Mouse (Mus musculus) heart, embryonic 15.5 days (tissue): ENCODE results near the gene Gm4353. TPM values are rescaled to one million over a fixed set of nuclear protein-coding genes. Genes with fewer than 3 reads are reported as not detected.

ENCODE experiments used
- ATAC-seq: fragments of 200-750 bp; cut with Nextera tagmentation; replicated peaks from 2 replicates; pipeline ENCODE4 v1.8.0; 2017; ENCODE audit warnings: low read depth, moderate TSS enrichment; ENCODE audit not compliant: insufficient number of reproducible peaks, insufficient read depth, low FRiP score
- H3K27ac ChIP-seq: fragments of 300-500 bp; sonication (generic); 2 replicates; pipeline ENCODE4 v1.5.1; 2015; ENCODE audit warnings: mild to moderate bottlenecking, inconsistent platforms
- H3K27me3 ChIP-seq: fragments of 300-500 bp; sonication (generic); 2 replicates; pipeline ENCODE4 v1.6.1; 2015; ENCODE audit warnings: inconsistent platforms
- H3K36me3 ChIP-seq: fragments of 300-500 bp; sonication (generic); 2 replicates; pipeline ENCODE4 v1.6.1; 2015; ENCODE audit warnings: mild to moderate bottlenecking, inconsistent platforms
- H3K4me1 ChIP-seq: fragments of 300-500 bp; sonication (generic); replicated peaks from 2 replicates; pipeline ENCODE4 v1.6.1; 2015; ENCODE audit warnings: inconsistent platforms
- H3K4me2 ChIP-seq: fragments of 300-500 bp; sonication (generic); 2 replicates; pipeline ENCODE4 v1.6.1; 2015; ENCODE audit warnings: inconsistent platforms, mild to moderate bottlenecking, moderate library complexity
- H3K4me3 ChIP-seq: fragments of 300-500 bp; sonication (generic); 2 replicates; pipeline ENCODE4 v1.5.1; 2015; ENCODE audit warnings: mild to moderate bottlenecking, inconsistent platforms
- H3K9ac ChIP-seq: fragments of 300-500 bp; sonication (generic); 2 replicates; pipeline ENCODE4 v1.6.1; 2015; ENCODE audit warnings: mild to moderate bottlenecking, inconsistent platforms
- H3K9me3 ChIP-seq: fragments of 300-500 bp; sonication (generic); replicated peaks from 2 replicates; pipeline ENCODE4 v1.6.1; 2016; ENCODE audit warnings: inconsistent platforms
- WGBS: fragments of 180-500 bp; shearing (Covaris S2); methylation state at CpG from one replicate; pipeline ENCODE4 v1.1.7; 2015; ENCODE audit warnings: mixed read lengths; 5-methylcytosine and 5-hydroxymethylcytosine counted together
- polyA plus RNA-seq: library from polyadenylated mRNA; unstranded; fragments of >200 nt; fragmentation: Nextera tagmentation; extraction: Ambion mirVana; gene quantifications from 2 replicates; pipeline ENCODE4 v1.2.1, GENCODE M21; 2015

Gm4353 gene
- polyA plus RNA-seq, 1 experiment from 2014 or later: 0.48 TPM

DNA sequence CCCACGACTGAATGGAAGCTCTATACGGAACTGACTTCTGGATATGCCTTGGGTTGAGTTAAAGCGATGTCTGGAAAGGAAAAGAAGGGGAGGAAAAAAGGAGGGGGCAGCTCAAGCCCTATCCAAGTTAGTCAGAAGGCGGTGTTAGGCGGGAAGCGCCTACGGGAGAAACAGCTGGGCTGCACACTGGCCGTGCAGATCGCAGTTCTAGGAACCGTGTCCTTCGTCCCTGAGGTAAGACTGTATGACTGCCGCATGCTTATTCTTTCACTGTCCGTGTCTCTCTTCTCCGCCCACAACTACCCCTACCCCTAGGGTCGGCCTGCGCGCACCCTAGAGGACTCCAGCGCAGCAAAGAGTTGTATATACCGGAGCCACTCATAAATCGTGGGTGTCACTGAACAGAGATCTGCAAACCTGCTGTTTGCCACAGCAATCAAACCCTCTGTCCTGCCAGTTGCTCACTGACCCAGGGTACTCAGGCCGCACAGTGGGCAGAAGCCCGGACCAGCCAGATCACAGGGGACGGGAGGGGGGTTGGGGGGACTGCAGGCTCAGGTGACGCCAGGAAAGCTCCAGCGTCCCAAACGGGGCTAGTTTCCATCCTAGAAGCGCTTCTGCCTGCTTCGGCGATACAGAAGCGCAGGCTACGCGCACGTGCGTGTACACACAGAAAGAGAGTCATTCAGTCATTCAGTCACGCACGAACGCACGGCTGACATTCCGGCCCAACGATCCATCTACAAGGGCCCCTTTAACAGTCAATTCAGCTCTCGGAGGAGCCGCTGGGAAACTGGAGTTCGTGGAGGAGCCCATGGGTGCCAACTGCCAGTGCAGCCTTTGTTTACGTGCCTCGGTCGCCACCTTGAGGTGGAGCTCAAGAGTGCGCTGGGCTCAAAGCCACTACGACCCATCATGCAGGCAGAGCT is 44.6 kb downstream of the Gm4353 start:
- H3K4me3 ChIP-seq: peak overlapping the region; percentile 67
- H3K36me3 ChIP-seq: no peaks in the 10 kb centered on the region
- peaks cover 23% of the 10 kb centered on the region for H3K4me1 ChIP-seq
- H3K9ac ChIP-seq: peak overlapping the region; percentile 54
- H3K27me3 ChIP-seq: peaks cover 27% of the 10 kb centered on the region
- peak overlapping the region; percentile 99 for H3K4me2 ChIP-seq
- under 1% methylated on average over 48 of the region's 48 CpGs for WGBS
- H3K27ac ChIP-seq: no peak overlapping the region
- H3K9me3 ChIP-seq: no peaks in the 10 kb centered on the region
- ATAC-seq: peak; percentile 88

DNA sequence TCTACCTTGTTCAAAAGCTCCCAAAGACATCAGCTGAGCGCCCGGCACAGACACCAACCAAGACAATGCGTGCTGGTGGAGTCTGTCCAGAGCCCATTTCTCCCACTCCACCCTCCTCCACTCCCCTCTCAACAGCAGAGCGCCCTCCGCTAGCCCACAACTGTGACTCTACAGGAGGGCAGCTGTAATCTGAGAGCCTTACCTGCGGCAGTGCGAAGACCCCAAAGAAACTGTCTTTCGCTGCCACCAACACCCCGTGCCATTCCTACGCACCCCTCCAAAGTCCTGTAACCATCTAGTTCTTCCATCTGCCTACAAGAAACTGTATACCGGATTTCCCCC is 45.3 kb downstream of the Gm4353 start, which contains the start of gene 1110004F10Rik:
TSS of gene 1110004F10Rik (plus strand) at position 202 of the 342 bp plus-strand sequence.
- no peak for ATAC-seq
- H3K27me3 ChIP-seq: peaks cover 27% of the 10 kb centered on the region
- no peaks in the 10 kb centered on the region for H3K9me3 ChIP-seq
- peak within 1 kb of the TSS; percentile 54 for H3K9ac ChIP-seq
- H3K36me3 ChIP-seq: no peaks in the 10 kb centered on the region
- H3K4me2 ChIP-seq: peak within 1 kb of the TSS; percentile 99
- under 1% methylated on average over 11 of the region's 11 CpGs for WGBS
- peak within 1 kb of the TSS; percentile 67 for H3K4me3 ChIP-seq
- peaks cover 23% of the 10 kb centered on the region for H3K4me1 ChIP-seq
- no peak within 1 kb of the TSS for H3K27ac ChIP-seq

DNA sequence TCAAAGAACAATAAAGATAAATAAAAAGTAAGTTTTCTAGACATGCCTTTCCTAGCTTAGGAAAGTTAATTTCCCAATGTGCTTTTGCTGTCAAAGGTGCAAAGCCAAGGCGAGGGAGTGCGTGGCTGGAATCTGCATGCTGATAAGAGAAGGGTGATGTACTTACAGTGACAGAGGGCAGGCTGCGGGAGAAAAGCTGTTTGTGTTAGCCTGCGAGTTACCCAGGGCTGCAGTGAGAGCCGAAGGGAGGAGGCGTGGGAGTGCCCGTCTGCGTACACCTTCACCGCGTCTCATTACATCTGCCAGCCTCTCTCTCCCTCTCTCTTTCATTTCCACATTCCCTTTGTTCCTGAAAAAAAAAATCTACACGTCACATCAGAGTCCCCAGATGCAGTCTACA is 45.9 kb downstream of the Gm4353 start, which contains the start of gene Sox6:
TSS of gene Sox6 (minus strand) at position 286 of the 400 bp plus-strand sequence.
- Histone ChIP-seq H3K4me1 (peaks cover 23% of the 10 kb centered on the region), H3K27me3 (peaks cover 27% of the 10 kb centered on the region), H3K36me3 (no peaks in the 10 kb centered on the region), H3K9me3 (no peaks in the 10 kb centered on the region), H3K4me3 (peak within 1 kb of the TSS; percentile 67), H3K27ac (no peak within 1 kb of the TSS), H3K4me2 (peak within 1 kb of the TSS; percentile 99), H3K9ac (peak within 1 kb of the TSS; percentile 54)
- ATAC-seq: no peak
- WGBS: 2% methylated on average over 11 of the region's 11 CpGs

DNA sequence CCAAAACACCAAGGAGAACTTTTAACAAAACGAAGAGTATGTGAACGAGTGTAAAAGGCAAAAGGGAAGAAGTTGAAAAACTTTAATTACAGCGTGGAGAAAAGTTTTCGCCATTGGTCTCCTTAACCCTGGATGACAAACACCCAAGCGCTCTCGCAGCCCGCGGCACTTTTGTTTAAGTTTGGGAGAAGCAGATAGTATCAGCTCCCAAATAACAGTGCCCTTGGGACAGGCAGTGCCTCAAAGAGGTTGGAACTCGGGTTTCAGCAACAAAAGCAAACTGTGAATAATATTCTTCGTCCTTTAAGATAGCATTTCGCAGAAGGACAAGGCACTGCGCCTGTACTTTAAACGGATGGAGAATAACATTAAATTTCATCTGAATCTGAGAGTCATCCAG is 46.4 kb downstream of the Gm4353 start:
- Histone ChIP-seq H3K4me3 (peak overlapping the region; percentile 67), H3K4me2 (peak overlapping the region; percentile 99), H3K9me3 (no peaks in the 10 kb centered on the region), H3K9ac (no peak overlapping the region; the same call in 1 of the 2 replicates), H3K27ac (no peak overlapping the region), H3K36me3 (no peaks in the 10 kb centered on the region), H3K4me1 (peaks cover 23% of the 10 kb centered on the region), H3K27me3 (peaks cover 27% of the 10 kb centered on the region)
- no peak for ATAC-seq
- whole genome bisulfite sequencing: 6% methylated on average over 13 of the region's 13 CpGs

DNA sequence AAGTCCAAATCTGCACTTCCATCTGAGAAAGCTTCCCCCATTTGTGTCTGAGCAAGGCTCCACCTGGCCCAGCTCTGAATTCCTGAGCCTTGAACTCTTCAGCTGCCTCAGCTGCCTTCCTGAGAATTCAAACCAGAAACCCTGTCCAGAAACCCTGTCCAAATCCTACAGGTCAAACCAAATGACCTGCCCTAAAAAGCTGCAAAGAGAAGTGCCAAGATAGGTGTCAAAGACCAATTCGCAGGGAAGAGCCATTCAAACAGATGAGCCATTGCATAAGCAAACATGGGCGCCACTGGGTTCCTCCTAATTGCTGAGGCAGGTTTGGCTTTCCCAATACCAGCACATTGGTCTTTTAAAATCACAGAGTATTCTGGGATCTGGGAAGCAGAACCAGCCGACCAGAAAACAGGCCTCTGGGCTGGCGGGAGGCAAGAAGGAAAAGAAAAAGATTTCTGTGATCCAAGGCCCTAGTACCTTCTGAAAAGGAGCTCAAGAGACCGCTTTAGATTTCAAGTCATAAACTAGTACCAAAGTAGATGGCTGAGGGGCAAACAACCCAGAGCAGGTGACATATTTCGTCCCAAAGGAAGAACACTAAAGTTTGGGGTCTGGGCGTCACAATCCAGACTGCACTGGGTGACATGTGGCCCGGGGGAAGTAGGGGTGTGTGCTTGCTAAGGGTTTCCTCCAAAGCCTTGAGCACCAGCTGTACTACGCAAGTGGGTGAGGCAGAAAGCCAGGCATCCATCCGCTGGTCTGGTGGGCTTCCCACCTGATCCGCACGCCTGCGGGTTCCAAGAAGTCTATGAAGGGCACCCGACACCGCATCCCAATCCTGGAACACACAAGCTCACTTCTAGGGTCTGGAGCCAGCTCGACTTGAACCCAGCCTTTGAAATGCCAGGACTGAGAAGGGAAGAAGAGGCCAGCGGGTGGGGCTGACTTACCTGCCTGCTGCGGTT is 47.6 kb downstream of the Gm4353 start:
- Histone ChIP-seq H3K4me2 (0 out of 2 replicates have a peak overlapping the region, but pooled peaks have one; percentile 5), H3K9ac (no peak overlapping the region), H3K4me1 (peaks cover 23% of the 10 kb centered on the region), H3K36me3 (no peaks in the 10 kb centered on the region), H3K4me3 (0 out of 2 replicates have a peak overlapping the region, but pooled peaks have one; percentile 4), H3K27me3 (peaks cover 27% of the 10 kb centered on the region), H3K9me3 (no peaks in the 10 kb centered on the region), H3K27ac (no peak overlapping the region)
- 64% methylated on average over 18 of the region's 18 CpGs for WGBS
- no peak for ATAC-seq

DNA sequence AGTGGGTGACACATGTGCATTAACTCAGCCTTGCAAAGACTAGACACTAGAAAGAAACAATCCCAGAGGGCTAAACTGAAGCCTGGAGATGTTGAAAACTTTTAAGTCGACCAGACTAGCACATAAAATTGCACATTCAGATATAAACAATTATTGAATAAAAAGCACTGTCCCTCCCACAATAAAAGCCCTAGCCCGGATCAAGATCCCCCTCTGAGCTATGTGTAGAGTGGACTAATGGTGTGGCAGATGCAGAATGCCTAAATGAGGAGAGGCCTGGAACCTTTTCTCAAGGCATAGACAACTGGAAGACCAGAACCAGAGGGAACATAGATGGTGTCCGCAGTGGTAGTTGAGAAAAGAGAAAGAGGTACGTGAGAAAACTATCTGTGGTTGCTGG is 48.9 kb downstream of the Gm4353 start:
- Histone ChIP-seq H3K9me3 (no peaks in the 10 kb centered on the region), H3K36me3 (no peaks in the 10 kb centered on the region), H3K27me3 (peaks cover 26% of the 10 kb centered on the region), H3K4me3 (no peak overlapping the region), H3K9ac (no peak overlapping the region), H3K27ac (no peak overlapping the region), H3K4me1 (peaks cover 28% of the 10 kb centered on the region), H3K4me2 (no peak overlapping the region)
- WGBS: 67% methylated on average over 4 of the region's 4 CpGs
- no peak for ATAC-seq

DNA sequence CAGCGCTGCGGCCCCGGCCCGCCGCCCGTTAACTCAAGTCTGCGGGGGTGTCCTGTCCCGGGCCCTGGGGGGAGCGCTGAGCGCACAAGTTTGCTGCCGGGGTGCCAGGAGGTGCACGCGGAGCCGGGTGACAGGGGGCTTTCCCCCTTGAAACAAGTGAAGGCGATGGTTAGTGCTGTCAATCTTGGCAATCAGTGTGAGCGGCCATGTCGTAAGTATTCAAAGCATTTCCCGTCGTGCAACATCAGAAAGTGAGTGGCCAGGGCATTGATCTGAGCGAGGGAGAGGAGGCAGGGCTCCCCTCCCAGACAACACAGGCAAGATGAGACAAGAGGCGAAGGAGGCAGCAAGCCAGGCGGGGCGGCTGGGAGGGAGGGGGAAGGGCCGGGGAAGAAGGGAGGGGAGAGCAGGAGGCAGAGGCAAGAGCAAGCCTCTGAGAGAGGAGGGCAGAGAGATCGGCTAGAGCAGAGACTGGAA is 50.1 kb downstream of the Gm4353 start:
- H3K36me3 ChIP-seq: no peaks in the 10 kb centered on the region
- peak overlapping the region; percentile 71 for H3K4me3 ChIP-seq
- H3K9me3 ChIP-seq: no peaks in the 10 kb centered on the region
- peaks cover 24% of the 10 kb centered on the region for H3K27me3 ChIP-seq
- H3K27ac ChIP-seq: peak overlapping the region; percentile 96
- H3K4me2 ChIP-seq: peak overlapping the region; percentile 94
- H3K4me1 ChIP-seq: peaks cover 19% of the 10 kb centered on the region
- ATAC-seq: peak; percentile 24
- H3K9ac ChIP-seq: peak overlapping the region; percentile 76
- 1% methylated on average over 25 of the region's 25 CpGs for WGBS

DNA sequence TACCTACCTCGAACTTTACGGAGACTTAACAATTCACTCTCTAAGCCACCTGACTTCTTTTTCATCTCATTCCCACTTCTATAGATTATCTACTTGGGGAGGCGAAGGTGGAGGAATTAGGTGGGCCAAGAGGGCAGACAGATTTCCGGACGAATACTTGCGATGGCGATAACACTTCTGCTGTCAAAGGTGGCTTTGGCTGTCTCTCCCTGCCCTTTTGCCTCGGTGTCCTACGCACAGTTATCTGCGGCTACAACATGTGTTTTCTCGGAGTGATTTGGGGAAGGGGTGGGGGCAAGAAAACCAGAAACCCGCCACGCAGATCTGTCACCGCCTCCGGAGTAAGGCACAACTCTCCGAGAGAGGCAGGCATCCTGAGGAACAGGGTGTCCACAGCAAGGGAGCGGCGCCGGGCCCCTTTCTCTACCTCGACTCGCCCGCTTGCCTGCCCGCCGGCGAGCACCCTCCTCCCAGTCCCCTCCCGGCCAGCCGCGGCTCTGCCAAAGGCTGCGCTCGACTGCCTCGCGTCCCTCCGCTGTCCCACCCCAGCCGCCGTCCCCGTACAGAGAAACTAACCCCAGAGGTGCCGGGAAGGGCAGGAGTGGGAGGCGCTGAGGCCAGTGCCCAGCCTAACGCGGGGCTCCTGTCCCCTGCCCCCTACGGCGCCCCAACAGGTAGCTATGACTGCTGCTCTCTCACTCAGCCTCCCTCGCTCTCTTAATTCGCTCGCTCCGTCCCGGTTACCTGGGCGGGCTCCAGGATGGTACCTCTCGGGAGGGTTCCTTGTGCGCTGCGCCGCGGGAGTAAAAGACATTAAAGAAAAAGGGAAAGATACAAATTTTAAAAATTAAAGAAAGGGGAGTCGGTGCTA is 50.8 kb downstream of the Gm4353 start:
- peak; percentile 42 for ATAC-seq
- under 1% methylated on average over 52 of the region's 54 CpGs for WGBS

More for the DNA sequence above, 50.8 kb downstream of the Gm4353 start:
- H3K4me2 ChIP-seq: peak overlapping the region; percentile 94
- H3K27ac ChIP-seq: peak overlapping the region; percentile 96
- peaks cover 21% of the 10 kb centered on the region for H3K27me3 ChIP-seq
- H3K36me3 ChIP-seq: no peaks in the 10 kb centered on the region
- H3K9ac ChIP-seq: peak overlapping the region; percentile 76
- peak overlapping the region; percentile 71 for H3K4me3 ChIP-seq
- H3K9me3 ChIP-seq: no peaks in the 10 kb centered on the region
- H3K4me1 ChIP-seq: peaks cover 12% of the 10 kb centered on the region
